Mouse (Mus musculus): ENCODE measurements around the gene Rsl24d1. TPM values are rescaled to one million over a fixed set of nuclear protein-coding genes. Genes with fewer than 3 reads are reported as not detected.
A peak's percentile ranks its signal among the peaks of the same experiment; 100 is the strongest.
"Not testable (repeated sequence)": the region's sequence is repeated elsewhere in the genome, so short reads cannot be mapped to it uniquely, and the experiment has no call there.

The Rsl24d1 gene
- polyA plus RNA-seq, 1 experiment from 2014 or later: 92.9 TPM

DNA sequence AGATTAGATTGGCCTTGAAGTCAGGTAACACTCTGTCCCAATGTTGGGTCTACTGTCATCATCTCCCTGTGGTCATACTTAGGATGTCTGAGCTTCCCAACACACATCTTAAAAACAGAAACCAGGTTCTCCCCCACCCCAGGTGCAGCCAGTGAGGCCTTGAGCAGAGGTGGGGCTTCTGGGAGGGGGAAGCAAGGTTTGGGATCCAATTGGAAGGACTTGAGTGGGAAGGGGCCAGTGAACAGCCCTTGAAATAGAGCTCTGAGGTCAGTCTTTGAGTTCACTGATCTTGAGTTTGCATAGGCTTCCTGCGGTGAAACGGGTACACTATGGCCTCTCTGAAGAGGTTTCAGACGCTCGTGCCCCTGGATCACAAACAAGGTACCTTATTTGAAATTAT is 11.0 kb upstream of the Rsl24d1 start, which contains the start of gene Gm20509:
Gene Gm20509 (plus strand): TSS at position 290 of the 400 bp plus-strand sequence.
- Histone ChIP-seq H3K9ac (ENCODE audit: low read length) (peak within 1 kb of the TSS; percentile 54), H3K27me3 (ENCODE audit: control insufficient read depth, insufficient read depth, low read length) (peaks cover 28% of the 10 kb centered on the region), H3K27ac (replicated peaks in 1 of 2; ENCODE audit: control insufficient read depth in 1 of 2, insufficient read depth in 1 of 2, low read depth in 2 of 2, low read length in 2 of 2) (no peak within 1 kb of the TSS), H3K9me3 (ENCODE audit: control insufficient read depth, low read length) (no peaks in the 10 kb centered on the region), H3K4me3 (ENCODE audit: control insufficient read depth in 1 of 2, insufficient read depth in 1 of 2, low read depth in 1 of 2, low read length in 2 of 2) (peak within 1 kb of the TSS; percentile 47 to 51), H3K4me2 (ENCODE audit: low read length) (peak within 1 kb of the TSS; percentile 90), H3K36me3 (ENCODE audit: control insufficient read depth, insufficient read depth, low read length) (no peaks in the 10 kb centered on the region), H3K4me1 (ENCODE audit: control insufficient read depth in 2 of 2, insufficient read depth in 2 of 2, low read length in 2 of 2) (peaks cover 0 to 5% of the 10 kb centered on the region in 2 experiments; a peak in 1 of 4 replicates)
- no peak for ATAC-seq (ENCODE audit: insufficient number of reproducible peaks, insufficient read depth, low FRiP score, low read depth)
- 84% methylated on average over 4 of the region's 4 CpGs for WGBS

GRCm38 (mm10) chr9:73103159-73103879 is 9.9 kb upstream of the Rsl24d1 start:
- Histone ChIP-seq H3K4me1 (ENCODE audit: control insufficient read depth in 2 of 2, insufficient read depth in 2 of 2, low read length in 2 of 2) (peaks cover 0 to 5% of the 10 kb centered on the region in 2 experiments; a peak in 1 of 4 replicates), H3K4me2 (ENCODE audit: low read length) (peak overlapping the region; percentile 90), H3K27ac (replicated peaks in 1 of 2; ENCODE audit: control insufficient read depth in 1 of 2, insufficient read depth in 1 of 2, low read depth in 2 of 2, low read length in 2 of 2) (no peak overlapping the region), H3K9me3 (ENCODE audit: control insufficient read depth, low read length) (no peaks in the 10 kb centered on the region), H3K27me3 (ENCODE audit: control insufficient read depth, insufficient read depth, low read length) (peaks cover 28% of the 10 kb centered on the region), H3K4me3 (ENCODE audit: control insufficient read depth in 1 of 2, insufficient read depth in 1 of 2, low read depth in 1 of 2, low read length in 2 of 2) (peak overlapping the region; percentile 47 to 51), H3K36me3 (ENCODE audit: control insufficient read depth, insufficient read depth, low read length) (no peaks in the 10 kb centered on the region), H3K9ac (ENCODE audit: low read length) (peak overlapping the region; percentile 54)
- peak; percentile 35; the same call in 1 of the 2 replicates for ATAC-seq (ENCODE audit: insufficient number of reproducible peaks, insufficient read depth, low FRiP score, low read depth)
- 3% methylated on average over 60 of the region's 60 CpGs for WGBS

GRCm38 (mm10) chr9:73103880-73104198 is 9.4 kb upstream of the Rsl24d1 start:
- H3K36me3 ChIP-seq (ENCODE audit: control insufficient read depth, insufficient read depth, low read length): no peaks in the 10 kb centered on the region
- H3K4me2 ChIP-seq (ENCODE audit: low read length): peak overlapping the region; percentile 90
- H3K9ac ChIP-seq (ENCODE audit: low read length): 0 out of 2 replicates have a peak overlapping the region, but pooled peaks have one; percentile 54
- ATAC-seq (ENCODE audit: insufficient number of reproducible peaks, insufficient read depth, low FRiP score, low read depth): 0 out of 2 replicates have a peak, but pooled peaks have one; percentile 17
- no peak overlapping the region for H3K27ac ChIP-seq (replicated peaks in 1 of 2; ENCODE audit: control insufficient read depth in 1 of 2, insufficient read depth in 1 of 2, low read depth in 2 of 2, low read length in 2 of 2)
- peaks cover 28% of the 10 kb centered on the region for H3K27me3 ChIP-seq (ENCODE audit: control insufficient read depth, insufficient read depth, low read length)
- no peaks in the 10 kb centered on the region for H3K9me3 ChIP-seq (ENCODE audit: control insufficient read depth, low read length)
- 41% methylated on average over 5 of the region's 5 CpGs for WGBS
- H3K4me3 ChIP-seq (ENCODE audit: control insufficient read depth in 1 of 2, insufficient read depth in 1 of 2, low read depth in 1 of 2, low read length in 2 of 2): peak overlapping the region; percentile 47 to 51
- H3K4me1 ChIP-seq (ENCODE audit: control insufficient read depth in 2 of 2, insufficient read depth in 2 of 2, low read length in 2 of 2): peaks cover 0 to 5% of the 10 kb centered on the region in 2 experiments; a peak in 1 of 4 replicates

DNA sequence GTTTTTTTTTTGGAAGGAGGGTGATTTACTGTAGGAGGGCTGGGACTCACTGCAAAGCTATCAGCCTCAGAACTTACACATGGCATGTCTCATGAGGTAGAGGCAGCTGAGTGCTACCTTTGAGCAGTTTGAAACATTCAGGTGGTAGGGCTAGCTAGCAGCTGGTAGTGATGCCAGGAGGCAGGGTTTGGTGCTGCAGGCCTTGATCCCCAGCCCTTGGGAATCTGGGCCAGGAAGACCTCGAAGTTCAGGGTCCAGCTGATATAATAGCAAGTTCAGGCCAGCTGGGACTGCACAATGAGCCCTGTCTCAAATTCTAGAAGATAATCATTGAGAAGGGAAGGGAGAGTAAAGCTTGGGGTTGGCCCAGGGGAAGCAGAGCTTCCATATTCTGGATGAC is 8.1 kb upstream of the Rsl24d1 start:
- peaks cover 28% of the 10 kb centered on the region for H3K27me3 ChIP-seq (ENCODE audit: control insufficient read depth, insufficient read depth, low read length)
- H3K4me2 ChIP-seq (ENCODE audit: low read length): no peak overlapping the region
- H3K36me3 ChIP-seq (ENCODE audit: control insufficient read depth, insufficient read depth, low read length): no peaks in the 10 kb centered on the region
- H3K9me3 ChIP-seq (ENCODE audit: control insufficient read depth, low read length): no peaks in the 10 kb centered on the region
- no peak overlapping the region for H3K9ac ChIP-seq (ENCODE audit: low read length)
- no peak overlapping the region for H3K27ac ChIP-seq (replicated peaks in 1 of 2; ENCODE audit: control insufficient read depth in 1 of 2, insufficient read depth in 1 of 2, low read depth in 2 of 2, low read length in 2 of 2)
- peaks cover 0 to 5% of the 10 kb centered on the region in 2 experiments; a peak in 1 of 4 replicates for H3K4me1 ChIP-seq (ENCODE audit: control insufficient read depth in 2 of 2, insufficient read depth in 2 of 2, low read length in 2 of 2)
- no peak overlapping the region for H3K4me3 ChIP-seq (ENCODE audit: control insufficient read depth in 1 of 2, insufficient read depth in 1 of 2, low read depth in 1 of 2, low read length in 2 of 2)
- 56% methylated on average over 1 of the region's 1 CpGs for WGBS
- no peak for ATAC-seq (ENCODE audit: insufficient number of reproducible peaks, insufficient read depth, low FRiP score, low read depth)

DNA sequence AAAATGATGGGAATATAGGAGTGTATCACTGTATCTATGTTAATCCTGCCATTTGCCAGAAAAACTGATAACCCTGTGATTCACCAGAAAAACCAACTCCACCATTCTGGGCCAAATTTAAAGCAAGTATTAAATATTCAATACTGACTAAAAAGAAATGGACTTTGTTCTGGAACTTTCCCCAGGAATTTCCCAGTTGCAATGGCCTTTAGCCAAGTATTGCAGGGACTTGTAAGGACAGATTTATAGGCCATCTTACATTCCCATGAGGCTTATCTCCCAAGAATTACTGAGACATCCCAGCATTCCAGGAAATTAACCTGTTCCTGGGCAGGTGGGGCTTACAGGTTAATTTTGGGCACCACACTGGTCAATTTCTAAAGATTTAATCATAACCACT is 7.5 kb upstream of the Rsl24d1 start:
- Histone ChIP-seq H3K9me3 (ENCODE audit: control insufficient read depth, low read length) (no peaks in the 10 kb centered on the region), H3K4me2 (ENCODE audit: low read length) (no peak overlapping the region), H3K4me3 (ENCODE audit: control insufficient read depth in 1 of 2, insufficient read depth in 1 of 2, low read depth in 1 of 2, low read length in 2 of 2) (no peak overlapping the region), H3K36me3 (ENCODE audit: control insufficient read depth, insufficient read depth, low read length) (no peaks in the 10 kb centered on the region), H3K4me1 (ENCODE audit: control insufficient read depth in 2 of 2, insufficient read depth in 2 of 2, low read length in 2 of 2) (peaks cover 0 to 5% of the 10 kb centered on the region in 2 experiments; a peak in 1 of 4 replicates), H3K9ac (ENCODE audit: low read length) (no peak overlapping the region), H3K27me3 (ENCODE audit: control insufficient read depth, insufficient read depth, low read length) (peaks cover 28% of the 10 kb centered on the region), H3K27ac (replicated peaks in 1 of 2; ENCODE audit: control insufficient read depth in 1 of 2, insufficient read depth in 1 of 2, low read depth in 2 of 2, low read length in 2 of 2) (no peak overlapping the region)
- ATAC-seq (ENCODE audit: insufficient number of reproducible peaks, insufficient read depth, low FRiP score, low read depth): no peak

GRCm38 (mm10) chr9:73116704-73117103 is 3.5 kb downstream of the Rsl24d1 start:
- not testable (repeated sequence) for H3K9ac ChIP-seq (ENCODE audit: low read length); ATAC-seq (ENCODE audit: insufficient number of reproducible peaks, insufficient read depth, low FRiP score, low read depth); H3K9me3 ChIP-seq (ENCODE audit: control insufficient read depth, low read length); H3K4me3 ChIP-seq (ENCODE audit: control insufficient read depth in 1 of 2, insufficient read depth in 1 of 2, low read depth in 1 of 2, low read length in 2 of 2); H3K27ac ChIP-seq (replicated peaks in 1 of 2; ENCODE audit: control insufficient read depth in 1 of 2, insufficient read depth in 1 of 2, low read depth in 2 of 2, low read length in 2 of 2); H3K4me2 ChIP-seq (ENCODE audit: low read length); H3K4me1 ChIP-seq (ENCODE audit: control insufficient read depth in 2 of 2, insufficient read depth in 2 of 2, low read length in 2 of 2); H3K27me3 ChIP-seq (ENCODE audit: control insufficient read depth, insufficient read depth, low read length)
- peaks cover 61% of the 10 kb centered on the region for H3K36me3 ChIP-seq (ENCODE audit: control insufficient read depth, insufficient read depth, low read length)
- WGBS: 91% methylated on average over 4 of the region's 6 CpGs

DNA sequence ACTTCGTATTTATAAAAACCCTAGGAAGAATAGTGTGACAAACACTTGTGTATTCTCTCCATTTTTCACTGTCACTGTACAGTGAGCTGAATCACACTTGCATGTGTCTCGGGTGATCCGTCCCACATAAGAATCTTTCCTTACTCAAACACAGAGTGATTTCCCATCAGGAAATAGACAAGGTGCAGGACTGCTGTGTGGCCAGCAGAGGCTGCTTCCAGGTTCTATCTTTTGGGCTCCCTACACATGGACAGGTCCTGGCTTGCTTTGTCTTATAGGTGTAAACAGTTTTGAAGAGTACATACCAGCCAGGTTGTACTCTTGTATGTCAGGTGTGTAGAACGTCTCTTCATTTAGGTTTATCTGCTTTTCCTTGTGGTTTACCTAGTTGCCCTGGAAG is 4.8 kb downstream of the Rsl24d1 start:
- 87% methylated on average over 4 of the region's 4 CpGs for WGBS
- Histone ChIP-seq H3K9ac (ENCODE audit: low read length) (no peak overlapping the region), H3K9me3 (ENCODE audit: control insufficient read depth, low read length) (no peaks in the 10 kb centered on the region), H3K4me1 (ENCODE audit: control insufficient read depth in 2 of 2, insufficient read depth in 2 of 2, low read length in 2 of 2) (peaks cover 0 to 9% of the 10 kb centered on the region in 2 experiments; a peak in 2 of 4 replicates), H3K27me3 (ENCODE audit: control insufficient read depth, insufficient read depth, low read length) (no peaks in the 10 kb centered on the region), H3K27ac (replicated peaks in 1 of 2; ENCODE audit: control insufficient read depth in 1 of 2, insufficient read depth in 1 of 2, low read depth in 2 of 2, low read length in 2 of 2) (no peak overlapping the region), H3K4me2 (ENCODE audit: low read length) (no peak overlapping the region), H3K36me3 (ENCODE audit: control insufficient read depth, insufficient read depth, low read length) (peaks cover 72% of the 10 kb centered on the region), H3K4me3 (ENCODE audit: control insufficient read depth in 1 of 2, insufficient read depth in 1 of 2, low read depth in 1 of 2, low read length in 2 of 2) (no peak overlapping the region)
- no peak for ATAC-seq (ENCODE audit: insufficient number of reproducible peaks, insufficient read depth, low FRiP score, low read depth)
